Mouse (Mus musculus) ES-E14 (cell line): ENCODE data around the gene Dchs1. TPM values are rescaled to one million over a fixed set of nuclear protein-coding genes. Genes with fewer than 3 reads are reported as not detected.
A peak's percentile ranks its signal among the peaks of the same experiment; 100 is the strongest.
"Not testable (repeated sequence)": the region's sequence is repeated elsewhere in the genome, so short reads cannot be mapped to it uniquely, and the experiment has no call there.

ENCODE experiments used
- DNase-seq: peaks from one replicate; pipeline ENCODE4 v3.0.0-alpha.2; 2013; ENCODE audit warnings: low read depth, low spot score
- H3K27ac ChIP-seq: 2 replicates; pipeline ENCODE4 v1.5.1; 2012; ENCODE audit warnings: low read depth, mild to moderate bottlenecking, low read length, moderate library complexity, mixed read lengths; ENCODE audit not compliant: poor library complexity, insufficient read depth, severe bottlenecking
- H3K36me3 ChIP-seq: 2 replicates; pipeline ENCODE4 v1.6.1; 2012; ENCODE audit warnings: mild to moderate bottlenecking, low read length, moderate library complexity, mixed read lengths; ENCODE audit not compliant: control insufficient read depth, poor library complexity, insufficient read depth, severe bottlenecking
- H3K4me1 ChIP-seq, 2 experiments: fragments of 150-350 bp in 1 of 2; sonication (generic) in 1 of 2; 2 replicates each; pipeline ENCODE4 v1.6.1; 2012; ENCODE audit warnings: low read length in 2 of 2, mild to moderate bottlenecking in 1 of 2, mixed read lengths in 1 of 2; ENCODE audit not compliant: control insufficient read depth in 2 of 2, insufficient read depth in 2 of 2, poor library complexity in 1 of 2
- H3K4me3 ChIP-seq, 2 experiments: fragments of 150-350 bp in 1 of 2; sonication (generic) in 1 of 2; 2 replicates each; pipeline ENCODE4 v1.5.1; 2012; ENCODE audit warnings: low read length in 2 of 2, low read depth in 1 of 2, mild to moderate bottlenecking in 1 of 2, mixed read lengths in 1 of 2; ENCODE audit not compliant: insufficient read depth in 1 of 2, poor library complexity in 1 of 2, severe bottlenecking in 1 of 2
- H3K9ac ChIP-seq: 2 replicates; pipeline ENCODE4 v1.6.1; 2012; ENCODE audit warnings: low read depth, mild to moderate bottlenecking, low read length, mixed read lengths; ENCODE audit not compliant: poor library complexity, insufficient read depth, severe bottlenecking
- H3K9me3 ChIP-seq: fragments of 150-350 bp; sonication (generic); 2 replicates; pipeline ENCODE4 v1.6.1; 2012; ENCODE audit warnings: low read depth, mild to moderate bottlenecking, low read length; ENCODE audit not compliant: control insufficient read depth, insufficient read depth
- CHD2 ChIP-seq: IDR thresholded peaks from 2 replicates; pipeline ENCODE4 v1.6.1; 2014; ENCODE audit warnings: mild to moderate bottlenecking, low read depth, low read length, inconsistent platforms
- HCFC1 ChIP-seq: IDR thresholded peaks from 2 replicates; pipeline ENCODE4 v1.6.1; 2012; ENCODE audit warnings: low read length, inconsistent platforms, borderline replicate concordance; ENCODE audit not compliant: insufficient read depth
- MAFK ChIP-seq: IDR thresholded peaks from 2 replicates; pipeline ENCODE4 v1.6.1; 2014; ENCODE audit warnings: mild to moderate bottlenecking, low read depth, low read length, inconsistent platforms; ENCODE audit not compliant: insufficient read depth
- ZC3H11A ChIP-seq: IDR thresholded peaks from 2 replicates; pipeline ENCODE4 v1.6.1; 2012; ENCODE audit warnings: low read depth, mild to moderate bottlenecking, inconsistent platforms, low read length, borderline replicate concordance
- ZNF384 ChIP-seq: IDR thresholded peaks from 2 replicates; pipeline ENCODE4 v1.6.1; 2012; ENCODE audit warnings: low read depth, low read length, inconsistent platforms
- in situ Hi-C, 2 experiments: fragments of 600-800 bp; cut with MboI; formaldehyde crosslinking; loops; one replicate each; pipeline ENCODE4 v1.15.1; 2025; ENCODE audit warnings: low sequenced_read_pairs in 2 of 2, inconsistent platforms in 1 of 2; ENCODE audit not compliant: unreplicated experiment in 2 of 2
- total RNA-seq: library from RNA; depleted of rRNA; stranded (reverse); fragments of 300-350 nt; gene quantifications from 2 replicates; pipeline ENCODE4 v1.2.3, GENCODE M21; 2012

The Dchs1 gene
- total RNA-seq, 1 experiment = 3.3 TPM

DNA sequence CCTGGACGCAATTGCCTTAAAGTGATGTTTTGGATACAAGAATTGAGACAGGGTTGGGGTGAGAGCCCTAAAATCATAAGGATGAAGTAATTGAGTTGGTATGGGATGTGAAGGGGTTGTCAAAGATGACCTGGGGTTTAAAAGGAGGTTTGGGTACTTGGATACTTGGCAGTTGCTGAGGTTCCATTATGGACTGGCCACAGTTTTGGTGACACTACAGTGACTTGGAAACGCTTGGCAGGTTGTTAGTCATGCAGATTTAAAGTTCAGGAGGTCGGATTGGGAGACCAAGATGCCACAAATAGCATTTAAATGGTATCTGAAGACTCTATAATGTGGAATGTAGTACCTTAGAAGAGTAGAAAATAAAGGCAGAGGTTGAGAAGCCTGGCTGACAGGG lies 49.8 kb downstream of the Dchs1 start:
- TF ChIP-seq CHD2 (no peak), ZNF384 (no peak), MAFK (no peak), ZC3H11A (no peak), HCFC1 (no peak)
- in situ Hi-C loops = no loop called here
- H3K9me3 ChIP-seq = no peaks in the 10 kb centered on the region
- H3K9ac ChIP-seq = no peak overlapping the region
- DNase-seq = no peak
- peak overlapping the region; percentile 79 to 81; a peak in 3 of 4 replicates for H3K4me3 ChIP-seq
- H3K27ac ChIP-seq = no peak overlapping the region
- peaks cover 2% of the 10 kb centered on the region in 2 experiments; a peak in 2 of 4 replicates for H3K4me1 ChIP-seq
- H3K36me3 ChIP-seq = peaks cover 37% of the 10 kb centered on the region

DNA sequence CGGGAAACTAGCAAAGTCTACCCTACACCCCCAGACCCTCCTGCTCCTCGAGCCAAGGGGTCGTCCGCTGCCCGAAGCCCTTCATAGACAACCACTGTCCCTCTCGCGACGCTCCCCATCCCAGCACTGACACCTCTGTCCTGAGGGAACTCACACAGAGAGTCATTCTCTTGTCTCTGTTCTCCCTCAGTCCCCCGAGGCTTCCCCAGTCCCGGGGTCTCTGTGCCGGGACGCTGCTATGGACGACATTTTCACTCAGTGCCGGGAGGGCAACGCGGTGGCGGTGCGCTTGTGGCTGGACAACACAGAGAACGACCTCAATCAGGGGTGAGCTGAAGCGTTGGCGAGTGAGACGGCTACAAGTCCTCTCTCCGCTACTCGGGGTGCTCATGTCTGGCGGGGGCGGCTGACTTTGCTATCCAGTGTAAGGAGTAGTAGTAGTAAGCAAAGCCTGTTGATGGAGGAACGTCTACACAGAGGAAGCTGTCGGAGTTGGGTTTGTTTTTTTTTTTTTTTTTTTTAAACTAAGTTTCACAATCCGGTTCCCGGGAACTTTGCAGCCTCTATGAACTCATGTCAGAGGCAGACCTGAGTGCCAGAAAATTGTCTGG lies 50.4 kb downstream of the Dchs1 start, which contains the start of gene Rrp8:
Rrp8 (minus strand) TSS at position 475 of the 611 bp plus-strand sequence.
- Histone ChIP-seq H3K27ac (no peak within 1 kb of the TSS), H3K9ac (peak within 1 kb of the TSS; percentile 86), H3K36me3 (peaks cover 37% of the 10 kb centered on the region), H3K4me3 (peak within 1 kb of the TSS; percentile 79 to 81), H3K4me1 (peaks cover 2% of the 10 kb centered on the region in 2 experiments; a peak in 2 of 4 replicates), H3K9me3 (no peaks in the 10 kb centered on the region)
- TF ChIP-seq CHD2 = no peak
- TF ChIP-seq HCFC1 = no peak
- TF ChIP-seq MAFK = no peak
- peak; percentile 41; the same call in 1 of the 2 replicates for TF ChIP-seq ZNF384
- TF ChIP-seq ZC3H11A = no peak
- DNase-seq = no peak
- in situ Hi-C loops = no loop called here

DNA sequence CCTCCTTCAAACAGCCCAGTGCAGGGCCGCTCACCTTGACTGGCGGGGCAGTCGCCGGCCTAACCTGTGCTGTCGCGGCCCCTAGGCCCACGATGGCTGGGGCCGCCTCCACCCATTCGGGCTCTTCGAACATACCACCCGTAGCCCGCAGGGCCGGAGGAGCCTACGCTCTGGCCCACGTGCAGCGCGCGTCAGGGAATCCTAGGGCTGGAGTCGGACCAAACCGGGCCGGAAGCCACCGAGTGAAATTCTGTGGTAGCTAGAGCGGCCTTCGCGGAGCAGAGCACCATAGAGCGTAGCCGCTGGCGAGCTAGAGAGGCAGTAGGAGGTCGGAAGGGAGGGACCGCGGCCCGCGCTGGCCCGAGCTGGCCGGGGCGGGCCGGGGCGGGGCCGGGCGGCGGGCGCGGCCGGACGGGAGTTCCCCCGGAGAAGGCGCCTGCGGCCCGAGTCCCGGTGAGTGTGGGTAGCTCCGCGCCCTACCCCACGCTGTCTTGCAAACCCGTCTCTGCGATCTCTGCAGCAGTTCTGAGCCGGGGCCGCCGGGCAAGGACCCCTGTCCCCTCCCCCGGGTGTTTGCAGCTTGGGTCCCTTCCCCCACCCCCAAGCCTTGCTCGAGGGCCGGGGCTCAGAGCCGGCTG lies 51.1 kb downstream of the Dchs1 start, which contains the start of gene Ilk:
Ilk (plus strand) TSS at position 329 of the 638 bp plus-strand sequence.
- in situ Hi-C loops = no loop called here

DNA sequence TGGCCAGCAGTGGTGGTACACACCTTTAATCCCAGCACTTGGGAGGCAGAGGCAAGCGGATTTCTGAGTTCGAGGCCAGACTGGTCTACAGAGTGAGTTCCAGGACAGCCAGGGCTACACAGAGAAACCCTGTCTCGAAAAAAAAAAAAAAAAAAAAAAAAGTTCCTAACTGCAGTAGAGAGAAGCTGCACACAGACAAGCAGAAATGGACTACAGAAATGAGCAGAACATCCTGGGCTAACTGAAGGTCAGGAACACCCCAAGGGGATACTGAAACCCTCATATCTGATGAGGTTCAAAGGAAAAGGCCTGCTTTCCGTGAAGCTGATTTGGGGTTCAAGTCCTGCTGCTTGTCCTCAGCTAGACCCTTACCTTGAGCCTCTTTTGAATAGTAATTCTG lies 52.0 kb downstream of the Dchs1 start:
- Histone ChIP-seq H3K4me3 (peak overlapping the region; percentile 79 to 81), H3K36me3 (peaks cover 26% of the 10 kb centered on the region), H3K9ac (peak overlapping the region; percentile 86)
- TF ChIP-seq ZNF384 = 0 out of 2 replicates have a peak, but pooled peaks have one; percentile 20
- DNase-seq, in situ Hi-C loops, H3K9me3 ChIP-seq, H3K4me1 ChIP-seq, H3K27ac ChIP-seq: not testable (repeated sequence)

More for the DNA sequence above, 51.1 kb downstream of the Dchs1 start, which contains the start of gene Ilk:
- no peak within 1 kb of the TSS for H3K27ac ChIP-seq
- peak within 1 kb of the TSS; percentile 79 to 81 for H3K4me3 ChIP-seq
- peaks cover 30% of the 10 kb centered on the region for H3K36me3 ChIP-seq
- TF ChIP-seq ZC3H11A (no peak), MAFK (no peak), CHD2 (no peak), HCFC1 (peak; percentile 59; the same call in 1 of the 2 replicates), ZNF384 (no peak)
- H3K9ac ChIP-seq = peak within 1 kb of the TSS; percentile 86
- no peaks in the 10 kb centered on the region for H3K9me3 ChIP-seq
- H3K4me1 ChIP-seq = peaks cover 2% of the 10 kb centered on the region in 2 experiments; a peak in 2 of 4 replicates
- peak; percentile 74 for DNase-seq
